Mouse (Mus musculus): ENCODE data around the gene Hbs1l. TPM values are rescaled to one million over a fixed set of nuclear protein-coding genes. Genes with fewer than 3 reads are reported as not detected.

Hbs1l gene
- total RNA-seq, 2 experiments from 2014 or later: 58.9 to 61.1 TPM

DNA sequence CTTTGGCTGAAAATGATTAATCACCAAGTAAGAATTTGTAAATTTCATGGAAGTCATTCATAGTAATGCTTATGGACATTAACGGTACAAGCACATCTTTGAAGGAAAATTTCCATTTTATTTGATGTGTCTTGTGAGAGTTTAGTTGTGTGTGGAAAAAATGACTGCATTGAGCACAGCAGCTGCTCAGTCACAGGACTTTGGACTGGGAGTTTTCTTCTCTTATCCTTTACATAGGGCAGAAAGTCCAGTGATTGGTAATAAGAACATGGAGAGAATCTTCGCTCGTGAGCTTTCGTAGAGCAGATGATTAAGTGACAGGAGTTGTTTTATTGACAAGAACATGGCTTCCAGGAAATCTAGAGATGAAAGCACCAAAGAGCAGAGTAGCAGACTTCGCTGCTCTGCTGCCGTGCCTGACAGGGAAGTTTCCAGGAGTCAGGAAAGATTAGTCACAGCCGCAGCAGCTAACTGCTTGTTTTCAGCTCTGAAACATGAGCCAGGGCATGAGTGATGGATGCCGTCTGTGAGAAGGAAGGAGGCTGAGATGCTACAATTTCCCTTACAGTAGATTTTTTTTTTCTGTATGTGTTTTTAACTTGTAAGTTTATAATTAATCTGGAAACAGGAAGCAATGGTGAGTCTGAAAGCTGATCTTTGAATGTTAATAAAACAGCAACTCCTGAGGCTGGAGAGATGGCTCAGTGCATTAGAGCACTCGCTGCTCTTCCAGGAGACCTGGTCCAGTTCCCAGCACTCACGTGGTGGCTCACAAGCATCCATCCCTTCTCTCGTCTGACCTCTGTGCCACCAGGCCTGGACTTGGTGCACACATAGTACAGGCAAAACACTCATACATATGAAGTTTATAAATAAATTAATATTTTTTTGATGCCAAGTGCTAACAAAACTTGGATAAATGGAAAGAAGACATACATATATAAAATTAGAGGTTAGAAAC is 9.2 kb downstream of the Hbs1l start:
- DNase-seq (ENCODE audit: low spot score in 2 of 2): no peak

- no peak for DNase-seq (ENCODE audit: low spot score in 2 of 2)
Measured at GRCm38 (mm10) chr10:21313732-21314131, 18.0 kb downstream of the Hbs1l start.

DNA sequence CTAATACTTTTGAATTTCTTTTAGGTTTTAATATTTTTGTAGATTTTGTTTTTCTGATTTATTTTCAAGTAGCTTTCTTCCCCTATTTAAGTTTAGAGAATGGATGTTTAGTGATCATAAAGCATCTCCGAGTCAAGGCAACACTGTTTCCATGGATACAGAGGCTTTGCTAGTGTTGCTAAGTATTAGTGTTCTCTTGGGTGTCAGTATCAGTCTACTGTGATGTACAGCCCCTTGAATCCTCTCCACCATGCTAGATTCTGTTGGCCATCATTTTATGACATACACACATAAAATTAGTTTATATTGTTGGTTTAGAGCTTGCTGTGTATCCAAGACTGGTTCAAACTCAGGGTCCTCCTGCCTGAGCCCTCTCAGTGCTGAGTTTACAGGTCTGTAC is 20.3 kb downstream of the Hbs1l start:
- DNase-seq (ENCODE audit: low spot score in 2 of 2): no peak

DNA sequence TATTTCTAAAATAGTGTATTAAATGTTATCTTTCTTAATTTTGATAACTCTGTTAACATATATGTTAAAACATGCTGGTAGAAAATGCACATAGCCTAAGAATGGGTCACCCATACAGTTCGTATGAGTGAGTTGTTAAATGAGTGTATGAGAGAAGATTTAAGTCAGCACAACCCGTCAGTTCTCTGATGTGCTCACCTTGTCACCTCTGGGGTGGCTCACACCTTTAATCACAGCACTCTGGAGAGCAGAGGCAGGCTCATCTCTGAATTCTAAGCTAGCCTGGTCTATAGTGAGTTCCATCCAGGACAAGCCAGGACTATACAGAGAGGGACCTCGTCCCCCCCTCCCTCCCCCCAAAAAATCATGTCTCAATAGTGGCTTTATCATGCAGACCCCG is 22.5 kb downstream of the Hbs1l start:
- DNase-seq (ENCODE audit: low spot score in 2 of 2): no peak

DNA sequence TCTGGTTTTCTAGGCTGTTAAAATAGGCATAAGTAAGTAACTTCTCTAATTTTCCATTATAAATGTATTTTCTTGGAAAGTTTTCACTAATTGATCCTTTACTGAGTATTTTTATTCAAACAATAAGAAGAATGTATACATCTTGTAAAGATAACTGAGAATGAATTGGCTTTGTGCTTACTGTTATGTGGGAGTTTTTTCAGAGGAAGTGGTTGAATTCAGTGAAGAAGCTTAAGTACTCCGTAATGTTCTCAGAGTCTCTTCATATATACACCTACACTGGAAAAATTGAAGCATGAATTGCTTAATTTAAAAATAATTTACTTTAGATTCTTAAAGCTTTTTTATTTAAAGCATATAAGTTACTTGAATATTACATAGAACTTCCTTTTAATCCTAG is 23.2 kb downstream of the Hbs1l start:
- DNase-seq (ENCODE audit: low spot score in 2 of 2): no peak

DNA sequence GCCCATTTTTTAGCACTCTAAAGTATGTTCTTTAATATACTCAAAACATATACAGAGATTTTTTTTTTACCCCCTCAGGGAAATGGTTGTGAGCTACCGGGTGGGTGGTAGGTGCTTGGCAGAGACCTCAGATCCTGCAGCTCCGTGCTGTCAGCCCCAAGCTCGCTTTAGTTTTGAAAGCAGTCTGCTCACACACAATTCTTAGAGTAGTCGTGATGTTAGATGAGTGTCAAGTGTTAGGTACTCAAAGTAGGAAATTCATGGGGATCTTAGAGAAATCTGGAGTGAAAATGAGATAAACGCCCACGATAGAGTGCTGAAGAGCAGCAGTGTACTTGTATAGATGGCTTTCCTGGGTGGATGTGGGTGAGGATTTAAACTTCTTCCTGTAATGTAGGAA is 24.8 kb downstream of the Hbs1l start:
- no peak for DNase-seq (ENCODE audit: low spot score in 2 of 2)

GRCm38 (mm10) chr10:21326352-21326751 is 30.6 kb downstream of the Hbs1l start:
- DNase-seq (ENCODE audit: low spot score in 2 of 2): no peak

GRCm38 (mm10) chr10:21327605-21328135 is 31.9 kb downstream of the Hbs1l start:
- no peak for DNase-seq (ENCODE audit: low spot score in 2 of 2)

- DNase-seq (ENCODE audit: low spot score in 2 of 2): no peak
Measured at GRCm38 (mm10) chr10:21334349-21335105, 38.7 kb downstream of the Hbs1l start.

GRCm38 (mm10) chr10:21335534-21335933 is 39.8 kb downstream of the Hbs1l start:
- no peak for DNase-seq (ENCODE audit: low spot score in 2 of 2)

DNA sequence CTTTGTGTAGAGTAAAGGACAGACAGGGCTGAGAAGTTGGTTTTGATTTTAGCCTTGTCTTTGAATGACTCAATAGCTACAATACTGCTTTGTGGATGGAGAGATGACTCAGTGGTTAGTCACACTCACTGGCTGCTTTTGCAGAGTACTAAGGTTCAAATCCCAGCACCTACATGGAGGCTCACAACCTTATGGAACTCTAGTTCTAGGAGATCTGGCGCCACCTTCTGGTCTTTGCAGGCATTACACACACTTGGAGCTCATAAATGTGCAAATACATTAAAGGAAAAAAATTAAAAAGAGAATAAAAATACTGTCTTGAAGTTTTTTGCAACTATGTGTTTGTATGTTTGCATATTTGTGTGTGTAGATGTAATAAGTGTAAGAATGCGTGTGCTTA is 41.4 kb downstream of the Hbs1l start:
- DNase-seq (ENCODE audit: low spot score in 2 of 2): no peak

DNA sequence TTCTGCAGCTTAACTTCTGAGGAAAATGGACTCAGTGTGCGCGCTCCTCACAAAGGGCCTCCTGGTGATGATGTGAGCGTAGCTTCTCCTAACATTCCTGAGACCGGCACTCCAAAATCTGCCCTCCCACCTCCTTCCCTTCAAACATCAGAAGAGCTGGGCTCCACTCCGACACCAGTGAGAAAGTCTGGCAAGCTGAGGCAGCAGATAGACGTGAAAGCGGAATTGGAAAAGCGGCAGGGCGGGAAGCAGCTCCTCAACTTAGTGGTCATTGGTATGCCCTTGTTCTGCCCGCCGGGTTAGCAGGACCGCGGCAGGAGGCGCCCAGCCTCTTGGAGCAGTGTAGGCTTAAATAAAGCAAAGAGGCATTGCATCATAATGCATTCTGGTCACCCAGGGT is 45.9 kb downstream of the Hbs1l start:
- no peak for DNase-seq (ENCODE audit: low spot score in 2 of 2)

- no peak for DNase-seq (ENCODE audit: low spot score in 2 of 2)
Measured at GRCm38 (mm10) chr10:21342331-21343005, 46.7 kb downstream of the Hbs1l start.

DNA sequence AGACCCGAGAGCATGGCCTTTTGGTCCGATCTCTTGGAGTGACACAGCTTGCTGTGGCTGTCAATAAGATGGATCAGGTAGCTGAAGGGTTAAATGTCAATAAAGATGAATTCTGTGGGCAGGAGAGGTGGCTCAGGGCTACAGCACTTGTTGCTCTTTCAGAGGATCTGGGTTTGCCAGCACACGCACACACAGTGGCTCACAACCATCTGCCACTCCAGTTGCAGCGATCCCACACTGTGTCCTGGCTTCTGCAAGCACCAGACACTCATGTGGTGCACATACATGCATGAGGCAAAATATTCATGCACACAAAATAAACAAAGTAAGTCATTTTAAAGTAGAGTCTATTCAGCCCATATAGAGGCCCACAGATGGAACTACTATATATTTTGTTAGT is 51.6 kb downstream of the Hbs1l start:
- DNase-seq (ENCODE audit: low spot score in 2 of 2): no peak

DNA sequence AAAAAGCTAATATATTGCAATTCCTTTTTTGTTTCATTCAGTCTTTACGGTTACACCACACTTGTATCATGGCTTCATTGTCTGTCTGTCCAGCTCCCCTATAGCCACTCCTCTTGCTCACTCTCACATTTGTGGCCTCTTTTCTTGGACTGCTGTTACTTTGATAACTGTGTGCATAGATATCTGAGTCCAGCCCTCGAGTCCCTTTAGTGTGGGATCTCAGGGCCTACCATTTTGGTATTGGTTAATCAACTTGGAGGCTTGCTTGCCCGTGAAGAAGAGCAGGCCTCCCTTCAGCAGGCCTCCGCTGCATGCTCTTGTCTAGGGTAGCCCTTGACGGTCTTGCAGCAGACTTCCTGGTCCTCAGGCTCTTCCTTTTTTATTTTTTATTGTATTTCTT is 53.7 kb downstream of the Hbs1l start:
- DNase-seq (ENCODE audit: low spot score in 2 of 2): no peak

GRCm38 (mm10) chr10:21349946-21350345 is 54.2 kb downstream of the Hbs1l start:
- no peak for DNase-seq (ENCODE audit: low spot score in 2 of 2)

GRCm38 (mm10) chr10:21350531-21351515 is 55.0 kb downstream of the Hbs1l start:
- no peak for DNase-seq (ENCODE audit: low spot score in 2 of 2)

- no peak for DNase-seq (ENCODE audit: low spot score in 2 of 2)
Measured at GRCm38 (mm10) chr10:21351766-21352165, 56.0 kb downstream of the Hbs1l start.

GRCm38 (mm10) chr10:21353890-21354289 is 58.1 kb downstream of the Hbs1l start:
- DNase-seq (ENCODE audit: low spot score in 2 of 2): no peak

DNA sequence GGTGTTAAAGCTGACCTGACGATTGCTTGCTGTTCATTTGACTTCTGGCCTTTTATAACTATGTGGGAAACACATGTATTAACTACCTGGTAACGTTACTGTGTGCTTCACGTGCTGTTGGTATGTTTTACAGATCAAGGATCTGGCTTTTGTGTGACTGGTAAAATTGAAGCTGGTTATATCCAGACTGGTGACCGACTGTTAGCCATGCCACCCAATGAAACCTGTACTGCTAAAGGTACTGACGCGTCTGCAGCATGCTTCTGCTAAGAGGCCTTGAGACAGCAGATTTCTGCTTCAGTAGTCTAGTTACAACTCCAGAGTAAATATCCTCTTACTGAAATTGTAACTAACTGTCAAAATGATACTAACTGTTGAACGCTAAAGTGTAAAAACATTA is 58.7 kb downstream of the Hbs1l start:
- no peak for DNase-seq (ENCODE audit: low spot score in 2 of 2)
